Mouse (Mus musculus): ENCODE measurements around the gene Slc44a5. TPM values are rescaled to one million over a fixed set of nuclear protein-coding genes. Genes with fewer than 3 reads are reported as not detected.
A peak's percentile ranks its signal among the peaks of the same experiment; 100 is the strongest.
"Not testable (repeated sequence)": the region's sequence is repeated elsewhere in the genome, so short reads cannot be mapped to it uniquely, and the experiment has no call there.

Slc44a5 gene
- polyA plus RNA-seq, 1 experiment from 2014 or later = 2.2 TPM

DNA sequence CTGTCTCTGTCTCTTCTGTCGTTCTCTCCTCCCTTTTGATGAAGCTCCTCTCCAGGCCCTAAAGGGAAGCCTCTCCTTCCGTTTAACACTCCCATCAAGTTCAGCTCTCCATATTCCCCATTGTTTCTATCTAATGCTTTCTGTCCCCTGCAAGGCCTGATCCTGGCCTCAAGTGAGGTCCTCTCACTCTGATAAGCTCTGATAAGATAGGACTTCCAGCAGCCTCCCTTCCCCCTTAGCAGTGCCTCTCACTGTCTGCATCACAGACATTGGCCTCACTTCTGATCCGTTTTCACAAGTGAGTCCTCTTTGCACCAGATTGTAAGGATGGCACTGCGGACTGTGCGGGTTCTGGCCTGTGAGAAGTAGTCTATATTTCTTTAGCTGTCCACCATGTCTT, 85.0 kb downstream of the Slc44a5 start:
- Histone ChIP-seq H3K36me3 (ENCODE audit: control insufficient read depth, insufficient read depth, low read length) (no peaks in the 10 kb centered on the region), H3K9ac (ENCODE audit: low read length) (no peak overlapping the region), H3K27ac (ENCODE audit: low read depth, low read length) (no peak overlapping the region), H3K27me3 (ENCODE audit: control insufficient read depth, insufficient read depth, low read length) (no peaks in the 10 kb centered on the region), H3K9me3 (ENCODE audit: control insufficient read depth, low read length) (no peaks in the 10 kb centered on the region), H3K4me1 (replicated peaks; ENCODE audit: control insufficient read depth, insufficient read depth, low read length) (no peaks in the 10 kb centered on the region), H3K4me2 (ENCODE audit: low read depth, low read length, severe bottlenecking) (no peak overlapping the region), H3K4me3 (ENCODE audit: low read depth, low read length) (no peak overlapping the region)
- 78% methylated on average over 5 of the region's 5 CpGs for WGBS
- ATAC-seq (replicated peaks; ENCODE audit: low FRiP score) = no peak
- no peak for DNase-seq (ENCODE audit: low spot score)

DNA sequence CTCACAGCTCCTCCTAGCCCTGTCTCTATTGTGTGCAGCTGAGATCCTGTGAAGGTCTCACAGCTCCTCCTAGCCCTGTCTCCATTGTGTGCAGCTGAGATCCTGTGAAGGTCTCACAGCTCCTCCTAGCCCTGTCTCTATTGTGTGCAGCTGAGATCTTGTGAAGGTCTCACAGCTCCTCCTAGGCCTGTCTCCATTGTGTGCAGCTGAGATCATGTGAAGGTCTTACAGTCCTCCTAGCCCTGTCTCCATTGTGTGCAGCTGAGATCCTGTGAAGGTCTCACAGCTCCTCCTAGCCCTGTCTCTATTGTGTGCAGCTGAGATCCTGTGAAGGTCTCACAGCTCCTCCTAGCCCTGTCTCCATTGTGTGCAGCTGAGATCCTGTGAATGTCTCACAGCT, 98.8 kb downstream of the Slc44a5 start:
- not testable (repeated sequence) for H3K36me3 ChIP-seq (ENCODE audit: control insufficient read depth, insufficient read depth, low read length); H3K4me3 ChIP-seq (ENCODE audit: low read depth, low read length); H3K4me2 ChIP-seq (ENCODE audit: low read depth, low read length, severe bottlenecking); H3K9ac ChIP-seq (ENCODE audit: low read length); H3K27ac ChIP-seq (ENCODE audit: low read depth, low read length); H3K9me3 ChIP-seq (ENCODE audit: control insufficient read depth, low read length); ATAC-seq (replicated peaks; ENCODE audit: low FRiP score); H3K27me3 ChIP-seq (ENCODE audit: control insufficient read depth, insufficient read depth, low read length); DNase-seq (ENCODE audit: low spot score); H3K4me1 ChIP-seq (replicated peaks; ENCODE audit: control insufficient read depth, insufficient read depth, low read length)

- Histone ChIP-seq H3K4me2 (ENCODE audit: low read depth, low read length, severe bottlenecking) (no peak overlapping the region), H3K36me3 (ENCODE audit: control insufficient read depth, insufficient read depth, low read length) (no peaks in the 10 kb centered on the region), H3K9ac (ENCODE audit: low read length) (no peak overlapping the region), H3K27me3 (ENCODE audit: control insufficient read depth, insufficient read depth, low read length) (no peaks in the 10 kb centered on the region), H3K4me1 (replicated peaks; ENCODE audit: control insufficient read depth, insufficient read depth, low read length) (no peaks in the 10 kb centered on the region), H3K27ac (ENCODE audit: low read depth, low read length) (no peak overlapping the region), H3K9me3 (ENCODE audit: control insufficient read depth, low read length) (no peaks in the 10 kb centered on the region), H3K4me3 (ENCODE audit: low read depth, low read length) (no peak overlapping the region)
- DNase-seq (ENCODE audit: low spot score) (no peak), ATAC-seq (replicated peaks; ENCODE audit: low FRiP score) (no peak)
- WGBS = 89% methylated on average over 10 of the region's 10 CpGs
Measured at GRCm38 (mm10) chr3:154075749-154076148, 102.5 kb downstream of the Slc44a5 start.

- DNase-seq (ENCODE audit: low spot score) (peak; percentile 59), ATAC-seq (replicated peaks; ENCODE audit: low FRiP score) (peak; percentile 55; the same call in 1 of the 2 replicates)
- 47% methylated on average over 12 of the region's 12 CpGs for WGBS
- Histone ChIP-seq H3K27ac (ENCODE audit: low read depth, low read length) (no peak overlapping the region), H3K4me2 (ENCODE audit: low read depth, low read length, severe bottlenecking) (0 out of 2 replicates have a peak overlapping the region, but pooled peaks have one; percentile 13), H3K9ac (ENCODE audit: low read length) (no peak overlapping the region), H3K4me3 (ENCODE audit: low read depth, low read length) (no peak overlapping the region), H3K27me3 (ENCODE audit: control insufficient read depth, insufficient read depth, low read length) (no peaks in the 10 kb centered on the region), H3K36me3 (ENCODE audit: control insufficient read depth, insufficient read depth, low read length) (no peaks in the 10 kb centered on the region), H3K9me3 (ENCODE audit: control insufficient read depth, low read length) (no peaks in the 10 kb centered on the region), H3K4me1 (replicated peaks; ENCODE audit: control insufficient read depth, insufficient read depth, low read length) (peaks cover 3% of the 10 kb centered on the region; the same call in 1 of the 2 replicates)
Measured at GRCm38 (mm10) chr3:154081687-154082086, 108.5 kb downstream of the Slc44a5 start.

DNA sequence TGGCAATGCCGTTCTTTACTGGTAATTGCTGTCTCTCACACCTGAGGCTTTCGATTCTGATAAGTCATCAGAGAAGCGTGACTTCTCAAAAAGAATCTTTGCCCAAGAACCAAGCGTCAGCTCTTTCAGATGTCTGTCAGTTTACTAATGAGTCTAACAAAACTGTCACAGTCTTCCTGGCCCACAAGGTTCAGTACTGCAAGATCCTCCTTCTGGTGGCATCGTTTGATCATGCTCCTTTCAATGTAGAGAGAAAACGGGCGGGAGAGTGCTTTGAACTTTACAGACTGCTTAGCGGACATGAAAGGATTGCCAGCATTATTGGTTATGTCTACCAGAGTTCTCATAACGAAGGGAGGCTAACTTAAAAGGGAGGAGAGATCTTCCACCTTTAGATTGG, 109.0 kb downstream of the Slc44a5 start:
- H3K36me3 ChIP-seq (ENCODE audit: control insufficient read depth, insufficient read depth, low read length) = no peaks in the 10 kb centered on the region
- H3K27ac ChIP-seq (ENCODE audit: low read depth, low read length) = no peak overlapping the region
- no peaks in the 10 kb centered on the region for H3K27me3 ChIP-seq (ENCODE audit: control insufficient read depth, insufficient read depth, low read length)
- 0 out of 2 replicates have a peak overlapping the region, but pooled peaks have one; percentile 13 for H3K4me2 ChIP-seq (ENCODE audit: low read depth, low read length, severe bottlenecking)
- no peak overlapping the region for H3K4me3 ChIP-seq (ENCODE audit: low read depth, low read length)
- H3K4me1 ChIP-seq (replicated peaks; ENCODE audit: control insufficient read depth, insufficient read depth, low read length) = peaks cover 3% of the 10 kb centered on the region; the same call in 1 of the 2 replicates
- H3K9me3 ChIP-seq (ENCODE audit: control insufficient read depth, low read length) = no peaks in the 10 kb centered on the region
- DNase-seq (ENCODE audit: low spot score) (peak; percentile 41), ATAC-seq (replicated peaks; ENCODE audit: low FRiP score) (peak; percentile 69)
- 27% methylated on average over 9 of the region's 9 CpGs for WGBS
- H3K9ac ChIP-seq (ENCODE audit: low read length) = no peak overlapping the region

- ATAC-seq (replicated peaks; ENCODE audit: low FRiP score) = 0 out of 2 replicates have a peak, but pooled peaks have one; percentile 21
- no peak overlapping the region for H3K9ac ChIP-seq (ENCODE audit: low read length)
- H3K4me2 ChIP-seq (ENCODE audit: low read depth, low read length, severe bottlenecking) = no peak overlapping the region
- no peaks in the 10 kb centered on the region for H3K36me3 ChIP-seq (ENCODE audit: control insufficient read depth, insufficient read depth, low read length)
- peak; percentile 51 for DNase-seq (ENCODE audit: low spot score)
- peaks cover 3% of the 10 kb centered on the region; the same call in 1 of the 2 replicates for H3K4me1 ChIP-seq (replicated peaks; ENCODE audit: control insufficient read depth, insufficient read depth, low read length)
- no peaks in the 10 kb centered on the region for H3K9me3 ChIP-seq (ENCODE audit: control insufficient read depth, low read length)
- H3K27me3 ChIP-seq (ENCODE audit: control insufficient read depth, insufficient read depth, low read length) = no peaks in the 10 kb centered on the region
- no peak overlapping the region for H3K27ac ChIP-seq (ENCODE audit: low read depth, low read length)
- H3K4me3 ChIP-seq (ENCODE audit: low read depth, low read length) = no peak overlapping the region
- 68% methylated on average over 7 of the region's 7 CpGs for WGBS
Measured at GRCm38 (mm10) chr3:154082961-154083360, 109.7 kb downstream of the Slc44a5 start.

DNA sequence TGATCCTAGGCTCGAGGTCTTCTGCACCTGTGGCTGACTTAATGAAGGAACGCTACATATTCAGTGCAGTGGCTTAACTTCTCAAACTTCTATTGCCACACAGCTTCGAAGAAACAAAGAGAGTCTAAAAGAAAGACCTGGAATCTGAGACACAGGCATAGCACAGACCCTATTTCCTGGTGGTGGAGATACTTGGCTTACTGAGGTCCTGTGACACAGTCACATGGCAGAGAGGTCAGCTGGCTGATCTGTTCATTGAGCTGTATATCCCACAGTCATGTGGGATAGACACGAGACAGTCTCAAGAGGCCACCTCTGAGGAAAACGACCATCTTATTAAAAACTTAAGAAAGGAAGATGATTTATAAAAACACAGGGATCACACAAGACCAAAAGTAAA, 116.8 kb downstream of the Slc44a5 start:
- no peak overlapping the region for H3K27ac ChIP-seq (ENCODE audit: low read depth, low read length)
- H3K9ac ChIP-seq (ENCODE audit: low read length) = no peak overlapping the region
- H3K9me3 ChIP-seq (ENCODE audit: control insufficient read depth, low read length) = no peaks in the 10 kb centered on the region
- no peak overlapping the region for H3K4me2 ChIP-seq (ENCODE audit: low read depth, low read length, severe bottlenecking)
- DNase-seq (ENCODE audit: low spot score) = no peak
- ATAC-seq (replicated peaks; ENCODE audit: low FRiP score) = no peak
- H3K27me3 ChIP-seq (ENCODE audit: control insufficient read depth, insufficient read depth, low read length) = no peaks in the 10 kb centered on the region
- 0 out of 2 replicates have a peak, but pooled peaks cover 2% of the 10 kb centered on the region for H3K4me1 ChIP-seq (replicated peaks; ENCODE audit: control insufficient read depth, insufficient read depth, low read length)
- no peaks in the 10 kb centered on the region for H3K36me3 ChIP-seq (ENCODE audit: control insufficient read depth, insufficient read depth, low read length)
- 84% methylated on average over 5 of the region's 5 CpGs for WGBS
- H3K4me3 ChIP-seq (ENCODE audit: low read depth, low read length) = no peak overlapping the region

- Histone ChIP-seq H3K27ac (ENCODE audit: low read depth, low read length) (no peak overlapping the region), H3K4me2 (ENCODE audit: low read depth, low read length, severe bottlenecking) (no peak overlapping the region), H3K27me3 (ENCODE audit: control insufficient read depth, insufficient read depth, low read length) (no peaks in the 10 kb centered on the region), H3K4me1 (replicated peaks; ENCODE audit: control insufficient read depth, insufficient read depth, low read length) (0 out of 2 replicates have a peak, but pooled peaks cover 2% of the 10 kb centered on the region), H3K9me3 (ENCODE audit: control insufficient read depth, low read length) (no peaks in the 10 kb centered on the region), H3K9ac (ENCODE audit: low read length) (no peak overlapping the region), H3K36me3 (ENCODE audit: control insufficient read depth, insufficient read depth, low read length) (no peaks in the 10 kb centered on the region), H3K4me3 (ENCODE audit: low read depth, low read length) (no peak overlapping the region)
- 85% methylated on average over 15 of the region's 15 CpGs for WGBS
- ATAC-seq (replicated peaks; ENCODE audit: low FRiP score) (no peak), DNase-seq (ENCODE audit: low spot score) (no peak)
Measured at GRCm38 (mm10) chr3:154091468-154092338, 118.5 kb downstream of the Slc44a5 start.

Data from forebrain, embryonic 11.5 days (tissue).